Mouse (Mus musculus) testis, adult 2 months (tissue): Measurements from ENCODE around the gene Brinp1.

ENCODE experiments used
- CTCF ChIP-seq: fragments of 200-500 bp; IDR thresholded peaks from 2 replicates; pipeline ENCODE4 v1.5.1; 2012; ENCODE audit warnings: low read depth, mild to moderate bottlenecking, inconsistent platforms, low read length, moderate library complexity; ENCODE audit not compliant: control insufficient read depth, insufficient read depth, insufficient replicate concordance
- POLR2A ChIP-seq: fragments of 200-500 bp; IDR thresholded peaks from 2 replicates; pipeline ENCODE4 v1.6.1; 2012; ENCODE audit warnings: low read depth, mild to moderate bottlenecking, inconsistent platforms, low read length, moderate library complexity; ENCODE audit not compliant: control insufficient read depth

GRCm38 (mm10) chr4:68922504-68922903 lies 31.7 kb downstream of the Brinp1 start:
- TF ChIP-seq POLR2A: no peak
- TF ChIP-seq CTCF: no peak
